Mouse (Mus musculus) gastrocnemius, postnatal 36 days (tissue): ENCODE results near the gene Lysmd1. TPM values are rescaled to one million over a fixed set of nuclear protein-coding genes. Genes with fewer than 3 reads are reported as not detected.
A peak's percentile ranks its signal among the peaks of the same experiment; 100 is the strongest.
"Not testable (repeated sequence)": the region's sequence is repeated elsewhere in the genome, so short reads cannot be mapped to it uniquely, and the experiment has no call there.

Experiments
- DNase-seq, 2 experiments: peaks; one replicate each; pipeline ENCODE4 v3.0.0; 2022
- intact Hi-C: fragments of 180-260 bp; cut with DNase I; formaldehyde crosslinking; loops from one replicate; pipeline ENCODE4 v1.15.1; 2025
- long read RNA-seq, 2 experiments: library from polyadenylated mRNA; stranded (forward); transcript quantifications; one replicate each; pipeline ENCODE4 v2.0.0; 2021
- total RNA-seq, 2 experiments: library from RNA; stranded (reverse); gene quantifications; 2 replicates each; pipeline ENCODE4 v1.2.3; 2021

The Lysmd1 gene
- 1 to 10 TPM; 6.4 to 8.2 TPM for total RNA-seq
- long read RNA-seq, experiment 1, transcript Lysmd1-201 (3 exons, 2,394 nt), result major isoform, 7 of 9 reads
- long read RNA-seq, experiment 1, partial matches to known transcripts, result 0 of 9 reads
- long read RNA-seq, experiment 1, other reads (novel, unspliced or antisense), result 2 of 9 reads
- long read RNA-seq, experiment 2, transcript Lysmd1-201 (3 exons, 2,394 nt), result major isoform, 9 of 13 reads
- long read RNA-seq, experiment 2, partial matches to known transcripts, result 1 of 13 reads
- long read RNA-seq, experiment 2, other reads (novel, unspliced or antisense), result 3 of 13 reads

DNA sequence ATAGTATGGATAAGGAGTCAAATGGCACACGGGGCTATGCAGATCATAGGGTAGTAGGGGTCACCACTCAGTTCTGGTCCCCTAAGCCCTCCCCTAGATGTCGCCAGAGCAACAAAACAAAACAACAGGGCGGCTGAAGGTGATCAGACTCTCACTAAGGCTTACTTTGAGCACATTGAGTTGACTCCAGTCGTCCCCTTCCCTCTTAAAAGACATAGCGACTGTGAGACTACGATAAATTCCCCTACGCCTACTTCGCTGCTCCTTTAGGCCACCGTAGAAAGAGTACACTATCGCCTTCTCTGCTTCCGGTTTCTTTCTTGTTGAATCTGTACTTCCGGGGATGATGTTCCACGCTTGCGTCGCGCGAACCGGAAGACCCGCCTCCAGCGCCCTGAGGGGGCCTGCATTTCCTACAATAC is at the start of gene Lysmd1, which contains the start of gene Scnm1:
TSS of gene Lysmd1 (plus strand) at position 409 of the 422 bp plus-strand sequence.
TSS of gene Scnm1 (minus strand) at position 332 of the 422 bp plus-strand sequence.
- intact Hi-C loops, result no loop called here
- DNase-seq, result peak; percentile 85 to 86

GRCm38 (mm10) chr3:95088071-95088470 is 45.8 kb upstream of the Lysmd1 start:
- intact Hi-C loops, result no loop called here
- no peak for DNase-seq

DNA sequence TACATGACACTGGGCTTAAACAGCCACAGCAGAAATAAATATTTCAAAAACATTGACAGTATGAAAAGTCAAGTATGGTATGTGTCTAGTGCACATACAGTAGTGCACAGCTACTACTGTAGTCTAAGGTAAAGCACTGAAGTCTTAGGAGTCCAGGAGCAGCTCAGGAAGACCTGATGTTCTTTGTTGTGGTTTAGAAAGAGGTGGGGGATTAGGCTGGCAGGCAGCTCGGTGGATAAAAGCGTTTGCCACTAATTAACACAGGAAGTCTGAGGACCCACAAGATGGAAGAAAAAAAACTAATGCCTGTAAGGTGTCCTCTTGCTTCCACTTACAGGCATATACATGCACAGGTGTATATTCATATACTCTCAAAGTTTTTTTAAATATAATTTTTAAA is 33.0 kb upstream of the Lysmd1 start:
- DNase-seq, result no peak
- intact Hi-C loops, result no loop called here

DNA sequence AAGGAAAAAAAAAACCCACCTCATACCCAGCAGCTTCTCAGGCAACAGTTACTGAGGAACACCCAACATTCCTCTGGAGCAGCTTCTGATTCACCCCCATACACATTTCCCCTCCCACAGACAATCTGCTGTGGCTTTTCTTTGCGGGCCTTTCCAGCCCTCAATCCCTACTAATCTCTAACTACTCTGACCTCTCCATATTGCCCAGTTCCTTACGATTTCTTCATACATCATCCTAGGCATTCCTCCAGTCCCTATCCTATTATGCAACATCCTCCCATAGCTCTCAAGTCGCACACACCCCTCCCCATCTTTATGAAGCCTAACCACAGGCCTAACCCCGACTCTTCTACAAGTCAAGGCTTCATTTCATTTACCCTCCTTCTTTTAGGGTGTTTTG is 28.8 kb upstream of the Lysmd1 start:
- intact Hi-C loops, result loop anchor here (5.0 kb wide), 2 partner anchors 33 to 53 kb away; no protein-coding TSS in a partner anchor
- no peak for DNase-seq

GRCm38 (mm10) chr3:95105586-95106337 is 28.1 kb upstream of the Lysmd1 start:
- intact Hi-C loops, result loop anchor here (5.0 kb wide), 2 partner anchors 33 to 53 kb away; no protein-coding TSS in a partner anchor
- DNase-seq, result no peak

GRCm38 (mm10) chr3:95106338-95107117 is 27.4 kb upstream of the Lysmd1 start, which contains the start of gene Pip5k1a:
Pip5k1a (minus strand) TSS chr3:95106930.
- intact Hi-C loops, result loop anchor here (5.0 kb wide), 2 partner anchors 34 to 54 kb away; no protein-coding TSS in a partner anchor

GRCm38 (mm10) chr3:95107308-95107707 is 26.6 kb upstream of the Lysmd1 start:
- DNase-seq, result not testable (repeated sequence)
- intact Hi-C loops, result loop anchor here (5.0 kb wide), 2 partner anchors 35 to 55 kb away; no protein-coding TSS in a partner anchor

More at GRCm38 (mm10) chr3:95106338-95107117, 27.4 kb upstream of the Lysmd1 start, which contains the start of gene Pip5k1a:
- peak; percentile 93 to 96 for DNase-seq

GRCm38 (mm10) chr3:95107898-95108297 is 26.0 kb upstream of the Lysmd1 start:
- intact Hi-C loops, result loop anchor here (5.0 kb wide), 2 partner anchors 36 to 56 kb away; no protein-coding TSS in a partner anchor
- no peak for DNase-seq

DNA sequence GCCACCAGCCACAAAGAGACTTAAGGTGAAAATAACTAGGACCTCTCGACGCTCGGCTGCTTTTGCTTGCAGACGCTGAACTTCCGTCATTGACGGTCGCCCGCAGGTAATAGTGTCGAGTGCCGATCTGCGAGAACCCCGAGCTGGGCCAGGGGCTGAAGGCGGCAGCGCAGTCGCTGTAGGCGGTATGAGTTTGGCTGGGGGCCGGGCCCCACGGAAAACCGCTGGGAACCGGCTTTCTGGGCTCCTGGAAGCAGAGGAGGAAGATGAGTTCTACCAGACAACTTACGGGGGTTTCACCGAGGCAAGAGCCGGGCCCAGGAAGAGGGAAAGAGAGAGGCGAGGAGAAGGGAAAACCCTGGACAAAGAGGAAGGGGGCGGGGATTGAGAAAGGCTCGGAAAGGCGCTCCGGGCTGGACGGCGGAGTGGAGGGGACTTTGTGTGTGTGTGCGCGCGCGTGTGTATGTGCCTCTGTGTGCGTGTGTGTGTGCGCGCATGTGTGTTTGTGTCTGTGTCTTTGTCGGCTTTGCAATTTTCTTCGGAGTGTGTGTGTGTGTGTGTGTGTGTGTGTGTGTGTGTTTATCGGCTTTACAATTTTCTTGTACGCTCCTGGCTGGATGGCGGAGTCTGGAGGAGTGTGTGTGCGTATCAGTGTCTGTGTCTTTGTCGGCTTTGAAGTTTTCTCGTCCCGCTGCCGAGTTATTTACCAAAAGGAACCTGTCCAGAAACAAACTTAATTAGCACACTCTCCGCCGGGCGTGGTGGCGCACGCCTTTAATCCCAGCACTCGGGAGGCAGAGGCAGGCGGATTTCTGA is 22.8 kb upstream of the Lysmd1 start, which contains the start of gene Vps72:
TSS of gene Vps72 (plus strand) at position 112 of the 816 bp plus-strand sequence.
- intact Hi-C loops, result no loop called here
- DNase-seq, result peak; percentile 78 to 88

- intact Hi-C loops, result no loop called here
- DNase-seq, result no peak
These were observed 21.1 kb upstream of the Lysmd1 start for GRCm38 (mm10) chr3:95112760-95113159.

GRCm38 (mm10) chr3:95117751-95118150 is 16.1 kb upstream of the Lysmd1 start:
- no peak for DNase-seq
- intact Hi-C loops, result no loop called here

GRCm38 (mm10) chr3:95121580-95121979 is 12.3 kb upstream of the Lysmd1 start:
- intact Hi-C loops, result no loop called here
- no peak for DNase-seq

DNA sequence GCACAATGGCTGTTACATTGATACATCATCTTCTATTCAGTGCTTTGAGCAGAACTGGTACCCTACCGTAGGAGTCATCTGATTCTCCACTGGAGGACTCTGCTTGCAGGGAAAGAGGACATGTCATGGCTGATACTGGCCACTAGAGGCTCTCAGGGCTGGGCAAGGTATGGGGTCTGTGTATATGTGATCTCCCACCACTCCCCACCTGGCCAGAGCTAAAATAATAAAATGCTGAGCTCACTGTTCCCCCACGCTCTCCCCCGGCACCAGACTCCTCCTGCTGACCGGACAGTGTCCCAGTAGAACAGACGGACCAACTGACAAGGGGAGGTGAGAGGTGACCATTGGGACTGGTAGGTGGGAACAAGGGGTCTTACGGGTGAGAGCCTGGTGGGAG is 9.6 kb upstream of the Lysmd1 start, which contains the start of gene Tmod4:
TSS of gene Tmod4 (plus strand) at position 231 of the 400 bp plus-strand sequence.
- intact Hi-C loops, result no loop called here
- peak; percentile 42 to 46 for DNase-seq

DNA sequence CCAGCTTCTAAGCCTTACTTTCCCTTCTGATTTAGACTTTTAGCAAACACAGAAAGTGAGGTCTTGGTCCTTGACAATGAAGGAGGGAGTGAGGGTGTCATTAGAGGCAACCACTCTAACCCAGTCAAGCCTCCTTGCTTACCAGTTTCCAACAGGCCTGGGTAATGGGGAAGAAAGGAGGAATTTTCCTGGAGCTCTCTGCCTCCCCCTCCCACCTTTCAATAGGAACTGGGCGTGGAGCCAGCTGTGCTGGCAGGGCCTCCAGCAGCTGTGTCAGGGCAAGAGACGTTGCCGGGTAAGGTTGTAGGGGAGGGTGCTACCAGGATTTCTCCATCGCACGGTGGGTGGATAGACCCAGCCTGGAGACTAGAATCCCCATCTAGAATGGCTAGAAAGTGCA is 8.9 kb upstream of the Lysmd1 start:
- intact Hi-C loops, result no loop called here
- peak; percentile 62 to 71 for DNase-seq

DNA sequence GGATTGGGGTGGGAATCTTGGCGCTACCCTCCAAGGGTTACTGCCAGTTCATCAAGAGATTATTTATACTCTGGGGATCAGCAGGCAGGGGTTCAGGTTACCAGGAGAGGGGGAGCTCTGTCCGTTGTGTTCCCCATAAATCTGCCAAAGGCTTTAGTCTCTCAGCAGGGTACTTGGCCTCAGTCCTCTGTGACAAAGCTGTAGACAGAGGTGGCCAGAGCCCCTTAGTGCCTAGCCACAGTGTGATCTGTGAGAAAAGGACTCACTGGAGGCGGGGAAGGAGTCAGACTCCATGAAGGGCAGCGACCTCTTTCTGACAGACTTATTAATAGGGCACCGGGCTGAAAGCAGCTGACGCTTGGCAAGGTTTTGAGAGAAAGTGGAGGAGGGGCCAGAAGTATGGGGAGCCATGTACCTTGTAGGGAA is 4.6 kb upstream of the Lysmd1 start:
- intact Hi-C loops, result no loop called here
- peak; percentile 49 to 53 for DNase-seq

DNA sequence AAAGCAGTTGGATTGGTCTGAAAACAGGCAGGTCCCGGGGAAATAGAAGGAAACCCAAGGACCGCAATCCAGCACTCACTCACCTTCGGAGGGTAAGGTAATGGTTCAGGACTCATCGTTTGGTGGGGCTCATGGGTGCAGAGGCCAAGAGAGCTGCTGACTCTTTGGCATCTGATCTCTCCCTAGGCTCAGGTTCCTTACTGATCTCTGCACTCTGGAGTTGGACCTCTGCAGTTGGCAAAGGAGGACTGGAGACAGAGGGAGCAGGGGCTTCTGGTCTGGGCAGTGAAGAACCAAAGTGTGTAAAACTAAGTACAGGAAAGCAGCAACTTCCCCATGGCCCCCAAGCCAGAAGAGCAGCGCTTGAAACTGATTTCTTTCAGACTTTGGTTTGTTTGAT is 3.8 kb upstream of the Lysmd1 start:
- intact Hi-C loops, result no loop called here

DNA sequence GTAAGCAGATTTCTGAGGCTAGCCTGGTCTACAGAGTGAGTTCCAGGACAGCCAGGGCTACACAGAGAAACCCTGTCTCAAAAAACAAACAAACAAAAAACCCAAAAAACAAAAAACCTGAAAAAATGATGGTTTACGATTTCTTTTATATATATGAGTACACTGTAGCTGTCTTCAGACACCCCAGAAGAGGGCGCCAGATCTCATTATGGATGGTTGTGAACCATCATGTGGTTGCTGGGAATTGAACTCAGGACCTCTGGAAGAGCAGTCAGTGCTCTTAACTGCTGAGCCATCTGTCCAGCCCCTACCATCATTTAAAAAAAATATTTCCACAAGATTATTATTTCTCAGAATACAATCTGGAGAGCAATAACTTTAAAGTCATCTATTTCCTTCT is 1.5 kb upstream of the Lysmd1 start:
- DNase-seq, intact Hi-C loops: not testable (repeated sequence)

More for the DNA sequence above, 3.8 kb upstream of the Lysmd1 start:
- peak in 1 of 2 experiments; percentile 12 for DNase-seq

DNA sequence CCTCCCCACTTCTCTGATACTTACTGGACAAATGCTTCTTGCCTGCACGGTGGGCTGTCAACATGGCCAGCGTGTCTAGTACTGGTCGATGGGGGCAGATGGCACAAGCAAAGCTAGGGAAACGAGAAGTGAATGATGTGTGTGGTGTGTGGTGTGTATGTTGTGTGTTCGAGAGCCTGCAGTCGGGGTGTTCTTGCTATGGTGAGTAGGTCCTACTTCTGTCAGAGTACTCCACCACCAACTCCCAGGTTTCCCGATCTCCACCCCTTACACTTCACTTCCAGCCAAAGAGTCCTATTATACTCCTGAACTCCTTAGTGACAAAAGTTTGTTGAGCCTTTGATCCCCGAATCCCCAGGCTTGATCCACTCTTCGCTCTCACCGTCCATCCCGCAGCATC is 712 bp upstream of the Lysmd1 start:
- DNase-seq, result no peak
- intact Hi-C loops, result no loop called here

DNA sequence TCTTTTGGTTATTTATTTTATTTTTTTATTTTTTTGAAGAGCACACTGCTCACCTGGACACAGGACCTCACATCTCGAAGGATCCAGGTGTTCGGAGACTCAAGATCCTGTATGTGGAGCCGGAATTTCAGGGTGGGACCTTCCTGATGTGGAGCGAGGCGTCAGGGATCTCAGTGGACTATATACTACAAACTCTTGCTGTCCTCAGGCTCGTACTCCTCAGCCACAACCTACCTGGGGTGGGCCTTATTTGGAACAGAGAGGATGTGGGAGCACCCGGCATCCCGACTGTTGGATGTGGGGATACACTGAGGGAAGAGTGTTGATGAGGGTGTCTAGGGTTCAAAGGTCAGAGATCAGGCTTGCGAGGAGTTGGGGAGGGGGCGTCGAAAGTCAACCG is 245 bp downstream of the Lysmd1 start:
- DNase-seq, intact Hi-C loops: not testable (repeated sequence)
